Mouse (Mus musculus): ENCODE results near the gene Cby1. TPM values are rescaled to one million over a fixed set of nuclear protein-coding genes. Genes with fewer than 3 reads are reported as not detected.

The Cby1 gene
- polyA plus RNA-seq, 1 experiment from 2014 or later: 94.6 TPM

DNA sequence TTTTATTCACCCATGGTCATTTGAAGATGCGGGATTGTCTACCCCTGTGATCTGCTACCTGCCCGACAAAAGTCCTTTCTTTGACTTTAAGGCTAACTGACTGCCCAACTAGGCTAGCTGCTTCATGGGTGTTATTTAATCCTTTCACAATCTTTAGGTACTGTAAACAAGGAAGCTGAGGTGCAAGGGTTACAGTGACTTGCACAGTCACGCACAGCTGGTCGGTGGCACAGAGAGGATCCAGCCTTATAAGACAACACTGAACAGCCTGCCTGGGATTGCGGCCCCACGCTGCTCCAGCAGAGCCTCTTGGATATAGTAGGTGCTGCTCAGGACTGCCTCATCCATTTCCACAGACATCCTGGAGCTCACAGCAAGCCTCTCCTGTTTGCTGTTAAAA, 24.1 kb downstream of the Cby1 start:
- Histone ChIP-seq H3K4me1 (peaks cover 55% of the 10 kb centered on the region), H3K9ac (replicated peaks) (peak overlapping the region; percentile 35; the same call in 1 of the 2 replicates)
- 91% methylated on average over 6 of the region's 6 CpGs for WGBS

DNA sequence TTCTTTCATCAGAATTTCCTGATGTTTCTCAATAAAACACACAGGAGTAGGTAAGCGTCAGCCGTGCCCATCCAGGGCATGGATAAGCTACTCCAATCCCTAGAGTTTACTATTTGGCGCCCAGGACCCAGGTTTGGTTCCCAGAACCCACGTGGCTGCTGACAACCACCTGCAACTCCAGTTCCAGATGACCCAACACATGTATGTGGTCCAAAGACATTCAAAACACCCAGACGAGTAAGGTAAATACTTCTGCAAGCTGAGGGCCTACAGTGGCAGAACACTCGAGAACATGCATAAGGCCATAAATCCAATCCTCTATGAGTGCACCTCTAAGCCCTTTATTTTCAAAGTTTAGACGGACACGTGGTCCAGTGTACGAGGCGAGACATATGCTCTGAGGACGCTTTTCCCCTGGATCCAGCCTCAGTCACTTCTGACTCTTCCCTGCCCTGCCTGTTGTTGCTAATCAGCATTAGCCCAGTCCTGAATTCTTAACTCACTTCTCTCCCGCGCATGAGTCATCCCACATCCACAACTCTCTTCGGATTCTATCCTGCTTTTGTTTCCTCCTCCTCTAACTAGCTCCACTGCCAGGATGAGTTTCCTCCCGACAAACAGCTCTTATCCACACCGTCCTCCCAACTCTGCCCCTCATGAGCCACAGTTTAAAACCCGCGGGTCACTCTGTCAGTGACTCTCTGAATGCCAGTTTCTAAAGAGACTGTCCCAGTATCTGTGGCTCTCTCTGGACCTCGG, 24.9 kb downstream of the Cby1 start:
- Histone ChIP-seq H3K9ac (replicated peaks) (peak overlapping the region; percentile 35), H3K4me1 (peaks cover 60% of the 10 kb centered on the region)

More for the DNA sequence above, 24.1 kb downstream of the Cby1 start:
- Histone ChIP-seq H3K4me2 (no peak overlapping the region), H3K4me3 (replicated peaks) (no peak overlapping the region), H3K9me3 (replicated peaks) (no peaks in the 10 kb centered on the region), H3K36me3 (no peaks in the 10 kb centered on the region), H3K27me3 (replicated peaks) (no peaks in the 10 kb centered on the region), H3K27ac (replicated peaks) (no peak overlapping the region)
- ATAC-seq (ENCODE audit: low FRiP score): no peak

DNA sequence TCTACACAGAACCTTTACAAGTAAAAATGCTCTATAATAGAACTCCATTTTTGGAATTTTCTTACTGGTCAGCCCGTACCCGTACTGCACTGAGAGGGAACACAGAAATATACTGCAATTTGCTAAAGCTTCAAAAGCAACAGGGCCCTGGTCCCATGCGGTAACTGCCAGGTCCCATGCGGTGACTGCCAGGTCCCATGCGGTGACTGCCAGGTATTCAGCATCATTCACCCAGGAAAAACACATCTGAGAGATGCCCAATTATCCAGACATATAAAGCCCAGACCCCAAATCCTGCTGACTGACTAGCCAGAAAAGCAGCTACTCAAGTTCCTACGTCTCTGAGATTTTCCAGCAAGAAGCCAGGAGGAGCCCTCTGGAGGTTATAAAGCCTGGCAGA, 25.6 kb downstream of the Cby1 start:
- Histone ChIP-seq H3K4me2 (peak overlapping the region; percentile 82), H3K36me3 (no peaks in the 10 kb centered on the region), H3K27ac (replicated peaks) (no peak overlapping the region), H3K9ac (replicated peaks) (peak overlapping the region; percentile 35), H3K4me1 (peaks cover 62% of the 10 kb centered on the region), H3K27me3 (replicated peaks) (no peaks in the 10 kb centered on the region), H3K4me3 (replicated peaks) (peak overlapping the region; percentile 75), H3K9me3 (replicated peaks) (no peaks in the 10 kb centered on the region)
- no peak for ATAC-seq (ENCODE audit: low FRiP score)
- WGBS: 77% methylated on average over 6 of the region's 6 CpGs

More for the DNA sequence above, 24.9 kb downstream of the Cby1 start:
- 74% methylated on average over 19 of the region's 19 CpGs for WGBS
- H3K4me2 ChIP-seq: peak overlapping the region; percentile 82
- peak overlapping the region; percentile 75; the same call in 1 of the 2 replicates for H3K4me3 ChIP-seq (replicated peaks)
- no peaks in the 10 kb centered on the region for H3K36me3 ChIP-seq
- H3K27ac ChIP-seq (replicated peaks): no peak overlapping the region
- no peak for ATAC-seq (ENCODE audit: low FRiP score)
- no peaks in the 10 kb centered on the region for H3K9me3 ChIP-seq (replicated peaks)
- H3K27me3 ChIP-seq (replicated peaks): no peaks in the 10 kb centered on the region

DNA sequence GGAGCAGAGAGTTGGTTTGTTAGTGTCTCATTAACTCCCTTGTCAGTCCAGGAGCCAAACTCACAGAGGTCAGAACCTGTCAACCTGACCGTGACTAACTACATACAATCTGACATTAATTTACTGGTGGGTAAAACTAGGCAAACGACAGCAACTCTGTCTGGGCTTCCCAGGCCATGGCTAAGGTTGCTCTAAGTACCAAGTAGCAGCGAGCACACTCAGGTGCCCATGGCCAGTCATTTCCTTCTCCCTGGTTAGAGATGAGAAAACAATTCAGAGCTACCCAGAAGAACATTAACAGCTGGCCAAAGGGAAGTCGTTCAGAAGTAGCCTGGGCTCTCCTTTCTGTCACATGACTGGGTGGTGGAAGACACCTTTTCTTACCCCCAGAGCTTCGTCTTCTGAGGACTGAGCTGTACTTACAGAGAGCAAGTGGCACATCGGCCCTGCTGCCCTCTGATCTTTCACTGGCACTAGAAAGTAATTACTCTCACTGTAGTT, 26.2 kb downstream of the Cby1 start:
- Histone ChIP-seq H3K9ac (replicated peaks) (peak overlapping the region; percentile 35), H3K27me3 (replicated peaks) (no peaks in the 10 kb centered on the region), H3K9me3 (replicated peaks) (no peaks in the 10 kb centered on the region), H3K36me3 (no peaks in the 10 kb centered on the region), H3K27ac (replicated peaks) (no peak overlapping the region), H3K4me2 (peak overlapping the region; percentile 82), H3K4me1 (peaks cover 68% of the 10 kb centered on the region), H3K4me3 (replicated peaks) (peak overlapping the region; percentile 75)
- 40% methylated on average over 6 of the region's 6 CpGs for WGBS
- ATAC-seq (ENCODE audit: low FRiP score): no peak

DNA sequence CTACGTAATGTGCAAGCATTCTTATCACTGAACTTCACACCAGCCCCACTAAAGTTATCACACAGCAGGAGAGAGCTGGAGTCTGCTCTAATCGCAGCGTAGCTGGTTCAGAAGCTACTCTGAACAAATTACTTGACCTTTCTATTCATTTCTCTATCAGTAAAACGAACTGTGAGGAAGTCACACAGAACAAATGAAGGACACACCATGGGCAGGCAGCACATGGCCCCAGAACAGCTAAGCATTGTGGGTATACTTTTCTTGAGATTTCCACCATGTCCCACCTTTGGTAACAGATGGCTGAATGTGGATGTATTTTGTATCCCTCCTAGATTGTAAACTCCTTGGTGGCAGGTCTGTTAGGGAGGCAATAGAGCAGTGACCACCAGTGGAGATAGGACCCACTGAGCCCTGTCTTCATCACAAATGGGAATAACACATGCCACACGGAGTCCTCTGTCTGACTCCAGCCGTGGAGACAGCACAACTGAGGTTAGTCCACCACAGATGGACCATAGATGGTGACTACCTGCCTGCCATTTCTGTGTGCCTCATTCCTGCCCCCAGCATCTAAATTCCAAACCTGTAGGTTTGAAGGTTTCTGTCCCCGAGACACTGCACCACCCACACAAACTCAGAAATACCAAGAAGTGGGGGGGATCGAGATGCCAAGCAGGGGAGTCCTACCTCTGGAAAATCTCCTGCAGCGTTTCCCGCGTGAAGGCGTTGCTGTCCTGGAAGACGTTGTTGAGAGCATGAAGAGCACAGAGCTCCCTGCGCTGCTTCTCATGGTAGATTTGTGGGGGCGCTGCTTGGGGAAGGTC, 27.3 kb downstream of the Cby1 start:
- H3K4me1 ChIP-seq: peaks cover 63% of the 10 kb centered on the region
- no peak for ATAC-seq (ENCODE audit: low FRiP score)
- H3K27me3 ChIP-seq (replicated peaks): no peaks in the 10 kb centered on the region
- peak overlapping the region; percentile 75 for H3K4me3 ChIP-seq (replicated peaks)
- H3K9me3 ChIP-seq (replicated peaks): no peaks in the 10 kb centered on the region
- H3K27ac ChIP-seq (replicated peaks): no peak overlapping the region
- H3K9ac ChIP-seq (replicated peaks): peak overlapping the region; percentile 78
- H3K36me3 ChIP-seq: no peaks in the 10 kb centered on the region
- 17% methylated on average over 15 of the region's 15 CpGs for WGBS
- H3K4me2 ChIP-seq: peak overlapping the region; percentile 82

DNA sequence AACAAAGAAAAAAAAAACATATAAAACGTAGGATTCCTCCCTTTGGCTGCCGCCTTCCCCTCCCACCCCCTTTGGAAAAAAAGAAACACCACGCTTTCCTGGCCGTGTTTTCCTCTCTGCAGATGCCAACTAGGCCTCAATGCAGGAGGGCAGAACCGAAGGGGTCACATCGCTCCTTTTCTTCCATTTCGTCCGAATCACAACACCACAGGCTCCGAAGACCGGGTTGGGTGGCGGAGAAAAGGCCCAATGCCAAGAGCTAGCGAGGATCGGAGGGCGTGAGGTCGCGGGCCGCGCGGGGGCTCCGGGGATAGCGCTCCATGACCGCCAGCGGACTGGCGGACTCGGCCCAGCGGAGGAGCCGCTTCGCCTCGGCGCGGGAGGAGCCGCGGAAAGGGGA, 28.2 kb downstream of the Cby1 start:
- no peak for ATAC-seq (ENCODE audit: low FRiP score)

DNA sequence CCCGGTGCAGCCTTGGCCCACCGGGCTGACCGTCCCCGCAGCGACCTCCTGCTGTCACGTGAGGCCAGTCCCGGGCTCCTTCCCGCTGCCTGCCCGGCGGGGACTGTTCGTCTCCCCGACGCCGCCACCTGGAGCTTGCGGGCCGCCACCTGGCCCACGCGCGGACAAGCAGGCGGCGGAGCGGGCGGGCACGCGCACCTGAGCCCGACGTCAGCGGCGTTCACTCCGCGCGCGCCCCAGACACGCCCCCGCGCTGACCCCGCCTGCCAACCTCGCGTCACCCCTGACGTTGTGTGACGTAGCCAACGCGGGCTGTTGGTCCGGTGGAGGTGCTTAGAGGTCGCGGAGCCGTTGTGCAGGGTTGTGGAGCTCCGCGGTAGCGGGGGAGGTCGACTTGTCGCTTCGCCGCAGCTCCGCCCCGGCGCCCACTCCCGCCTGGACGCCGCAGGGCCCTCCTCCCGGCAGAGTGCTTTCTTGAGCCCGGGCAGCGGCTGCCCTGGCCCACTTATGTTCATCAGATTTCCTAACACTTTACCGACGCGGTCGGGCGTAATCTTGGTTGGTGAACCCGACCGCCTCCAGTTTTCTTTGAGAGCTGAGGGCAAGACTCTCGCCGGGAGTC, 28.8 kb downstream of the Cby1 start, which contains the start of gene Josd1:
Josd1 (minus strand) TSS at position 274 of the 622 bp plus-strand sequence.
- Histone ChIP-seq H3K4me1 (peaks cover 68% of the 10 kb centered on the region), H3K27me3 (replicated peaks) (no peaks in the 10 kb centered on the region), H3K27ac (replicated peaks) (peak within 1 kb of the TSS; percentile 94), H3K4me3 (replicated peaks) (peak within 1 kb of the TSS; percentile 75), H3K36me3 (no peaks in the 10 kb centered on the region), H3K4me2 (peak within 1 kb of the TSS; percentile 82), H3K9ac (replicated peaks) (peak within 1 kb of the TSS; percentile 78), H3K9me3 (replicated peaks) (no peaks in the 10 kb centered on the region)
- under 1% methylated on average over 72 of the region's 72 CpGs for WGBS
- ATAC-seq (ENCODE audit: low FRiP score): peak; percentile 62

More for the DNA sequence above, 28.2 kb downstream of the Cby1 start:
- Histone ChIP-seq H3K4me1 (peaks cover 68% of the 10 kb centered on the region), H3K36me3 (no peaks in the 10 kb centered on the region), H3K27ac (replicated peaks) (peak overlapping the region; percentile 94), H3K9ac (replicated peaks) (peak overlapping the region; percentile 78), H3K9me3 (replicated peaks) (no peaks in the 10 kb centered on the region), H3K4me2 (peak overlapping the region; percentile 82), H3K4me3 (replicated peaks) (peak overlapping the region; percentile 75), H3K27me3 (replicated peaks) (no peaks in the 10 kb centered on the region)
- WGBS: 0% methylated on average over 30 of the region's 33 CpGs

DNA sequence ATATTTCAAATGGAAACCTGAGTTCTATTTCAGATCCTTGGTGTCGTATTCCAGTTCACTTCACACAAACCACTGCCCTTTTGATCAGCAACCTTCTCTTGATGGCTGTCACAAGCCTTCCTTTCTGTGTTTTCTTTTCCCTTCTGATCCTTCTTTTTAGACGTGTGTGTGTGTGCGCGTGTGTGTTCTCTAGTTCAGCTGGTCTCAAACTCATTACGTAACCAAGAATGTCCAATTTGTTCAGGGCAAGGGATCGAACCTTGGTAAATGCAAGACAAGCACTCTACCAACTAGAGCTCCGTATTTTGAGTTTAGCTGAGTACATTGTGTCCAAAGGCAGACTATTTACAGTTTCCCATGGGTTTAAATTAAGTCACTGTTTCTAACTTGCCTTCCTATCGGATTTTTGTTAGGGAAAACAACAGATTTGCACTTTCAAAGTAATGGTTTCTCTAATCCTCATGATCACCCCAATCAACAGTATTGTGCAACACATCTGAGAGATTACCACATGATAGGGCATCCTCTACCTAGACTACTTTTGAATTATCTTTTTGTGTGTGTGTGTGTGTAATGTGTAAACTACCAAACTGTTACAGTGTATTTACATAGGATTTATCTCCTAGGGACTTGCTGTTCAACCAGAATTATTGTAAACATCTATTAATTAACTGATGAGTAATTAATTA, 29.4 kb downstream of the Cby1 start:
- no peaks in the 10 kb centered on the region for H3K27me3 ChIP-seq (replicated peaks)
- peak overlapping the region; percentile 82 for H3K4me2 ChIP-seq
- peaks cover 68% of the 10 kb centered on the region for H3K4me1 ChIP-seq
- H3K36me3 ChIP-seq: no peaks in the 10 kb centered on the region
- H3K27ac ChIP-seq (replicated peaks): peak overlapping the region; percentile 94
- H3K4me3 ChIP-seq (replicated peaks): peak overlapping the region; percentile 75
- no peaks in the 10 kb centered on the region for H3K9me3 ChIP-seq (replicated peaks)
- 5% methylated on average over 8 of the region's 8 CpGs for WGBS
- ATAC-seq (ENCODE audit: low FRiP score): no peak
- H3K9ac ChIP-seq (replicated peaks): peak overlapping the region; percentile 78

DNA sequence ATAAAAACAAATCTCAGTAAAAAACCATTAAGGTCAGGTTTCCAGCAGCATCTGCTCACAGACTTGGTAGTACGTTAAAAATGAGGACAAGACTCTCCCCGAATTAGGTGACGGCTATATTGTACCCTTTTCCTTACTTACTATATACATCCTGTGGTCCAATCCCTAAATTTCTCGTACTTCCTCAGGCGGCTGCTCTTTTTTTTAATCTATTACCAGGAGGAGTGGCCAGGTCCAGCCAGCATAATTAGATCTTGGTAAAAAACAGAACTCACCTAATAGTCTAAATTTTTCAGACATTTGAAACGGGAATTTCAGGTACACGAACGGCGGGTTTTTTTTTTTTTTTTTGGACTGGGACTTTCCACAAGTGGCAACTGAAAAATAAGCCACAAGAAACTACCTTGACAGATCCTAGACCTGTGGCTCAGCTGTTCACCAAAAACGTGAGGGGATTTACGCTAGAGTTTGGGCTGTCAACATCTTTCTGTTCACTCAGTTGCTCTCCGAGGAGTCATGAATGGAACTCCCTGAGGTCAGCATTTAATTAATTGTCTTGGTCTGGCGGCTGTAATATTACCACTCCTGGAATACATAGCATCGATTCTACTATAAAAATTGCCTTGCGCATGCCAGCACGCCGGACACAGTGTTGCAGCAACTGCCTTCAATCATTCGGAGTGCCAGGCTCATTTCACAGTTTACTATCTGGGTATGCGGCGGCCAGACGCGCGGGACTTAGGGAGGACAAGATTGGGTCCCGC, 30.8 kb downstream of the Cby1 start:
- H3K9ac ChIP-seq (replicated peaks): peak overlapping the region; percentile 48; the same call in 1 of the 2 replicates
- peak overlapping the region; percentile 77 for H3K4me2 ChIP-seq
- no peak for ATAC-seq (ENCODE audit: low FRiP score)
- WGBS: 17% methylated on average over 24 of the region's 24 CpGs
- 0 out of 2 replicates have a peak, but pooled peaks cover 3% of the 10 kb centered on the region for H3K36me3 ChIP-seq
- H3K4me3 ChIP-seq (replicated peaks): peak overlapping the region; percentile 75
- H3K4me1 ChIP-seq: peaks cover 62% of the 10 kb centered on the region
- H3K27ac ChIP-seq (replicated peaks): peak overlapping the region; percentile 86
- no peaks in the 10 kb centered on the region for H3K9me3 ChIP-seq (replicated peaks)
- H3K27me3 ChIP-seq (replicated peaks): no peaks in the 10 kb centered on the region

DNA sequence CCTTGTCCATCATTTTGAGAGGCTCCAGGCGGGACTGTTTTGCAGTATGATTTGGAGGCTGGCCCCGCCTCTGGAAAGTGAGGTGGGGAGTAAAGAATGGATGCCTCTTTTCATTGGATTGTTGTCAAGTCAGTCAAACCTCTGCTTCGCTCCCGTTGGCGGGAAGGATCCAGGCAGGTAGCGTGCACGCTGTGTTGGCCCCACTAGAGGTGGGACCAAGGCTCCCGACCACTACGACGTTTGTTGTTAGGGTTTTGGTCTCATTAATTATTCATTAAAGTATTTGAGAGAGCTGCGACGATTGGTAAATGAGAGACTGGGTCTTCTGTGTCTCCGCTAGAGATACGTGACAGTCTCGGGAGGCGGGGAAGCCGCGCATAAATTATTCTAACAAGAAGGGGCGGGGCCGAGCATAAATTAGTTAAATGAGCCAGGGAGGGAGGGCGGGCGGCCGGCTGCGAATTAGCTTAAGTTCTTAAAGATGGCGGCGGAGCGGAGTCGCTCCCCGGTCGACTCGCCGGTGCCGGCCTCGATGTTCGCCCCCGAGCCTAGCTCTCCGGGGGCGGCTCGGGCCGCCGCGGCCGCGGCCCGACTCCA, 31.5 kb downstream of the Cby1 start, which contains the start of gene Gtpbp1:
Gtpbp1 (plus strand) TSS at position 420 of the 597 bp plus-strand sequence.
- Histone ChIP-seq H3K36me3 (peaks cover 3% of the 10 kb centered on the region; the same call in 1 of the 2 replicates), H3K4me2 (peak within 1 kb of the TSS; percentile 77), H3K9me3 (replicated peaks) (no peaks in the 10 kb centered on the region), H3K4me1 (peaks cover 55% of the 10 kb centered on the region), H3K27me3 (replicated peaks) (no peaks in the 10 kb centered on the region), H3K27ac (replicated peaks) (peak within 1 kb of the TSS; percentile 86), H3K4me3 (replicated peaks) (peak within 1 kb of the TSS; percentile 75), H3K9ac (replicated peaks) (peak within 1 kb of the TSS; percentile 75)
- peak; percentile 96 for ATAC-seq (ENCODE audit: low FRiP score)
- WGBS: under 1% methylated on average over 45 of the region's 45 CpGs
